Mouse (Mus musculus) E14TG2a.4 (cell line): ENCODE measurements around the gene Dusp9.

Experiments used
- CTCF ChIP-seq: conservative IDR thresholded peaks from 2 replicates; pipeline ENCODE4 v1.5.1; 2014; ENCODE audit warnings: low read length
- NANOG ChIP-seq: IDR thresholded peaks from 2 replicates; pipeline ENCODE4 v1.6.1; 2014; ENCODE audit warnings: borderline replicate concordance, low read length, mixed read lengths
- POU5F1 ChIP-seq: IDR thresholded peaks from 2 replicates; pipeline ENCODE4 v1.6.1; 2014; ENCODE audit warnings: low read length, borderline replicate concordance

GRCm38 (mm10) chrX:73637415-73637814, 1.8 kb upstream of the Dusp9 start:
- TF ChIP-seq POU5F1, result no peak
- no peak for TF ChIP-seq CTCF
- no peak for TF ChIP-seq NANOG
